Mouse (Mus musculus) heart, adult 18-20 months (tissue): ENCODE measurements around the gene Slamf8. TPM values are rescaled to one million over a fixed set of nuclear protein-coding genes. Genes with fewer than 3 reads are reported as not detected.

Experiments
- DNase-seq, 2 experiments: peaks; one replicate each; pipeline ENCODE4 v3.0.0; 2021 to 2022; ENCODE audit warnings: mixed read lengths in 1 of 2
- total RNA-seq, 2 experiments: library from RNA; stranded (reverse); gene quantifications; 2 replicates each; pipeline ENCODE4 v1.2.3; 2021

Gene Slamf8
- total RNA-seq, 2 experiments from 2014 or later: 0.37 to 0.39 TPM

DNA sequence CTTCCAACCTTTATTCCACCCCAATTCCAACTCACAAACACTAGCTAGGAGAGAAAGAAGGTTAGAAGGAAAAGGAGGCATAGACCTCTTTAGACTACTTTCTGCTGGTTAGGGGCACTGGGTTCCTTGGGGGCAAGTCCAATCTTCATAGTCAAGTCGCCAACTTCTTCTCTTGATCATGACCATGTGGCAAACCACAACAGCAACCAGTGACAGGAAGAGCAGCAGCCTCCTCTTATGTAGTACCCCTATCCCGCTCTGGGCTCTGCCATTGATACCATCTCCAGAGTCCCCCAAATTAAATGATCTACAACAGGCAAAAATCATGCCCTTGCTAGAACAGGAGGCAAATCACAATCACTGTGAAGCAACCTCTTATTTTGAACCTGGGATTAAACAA, 3.6 kb upstream of the Slamf8 start:
- DNase-seq: no peak

DNA sequence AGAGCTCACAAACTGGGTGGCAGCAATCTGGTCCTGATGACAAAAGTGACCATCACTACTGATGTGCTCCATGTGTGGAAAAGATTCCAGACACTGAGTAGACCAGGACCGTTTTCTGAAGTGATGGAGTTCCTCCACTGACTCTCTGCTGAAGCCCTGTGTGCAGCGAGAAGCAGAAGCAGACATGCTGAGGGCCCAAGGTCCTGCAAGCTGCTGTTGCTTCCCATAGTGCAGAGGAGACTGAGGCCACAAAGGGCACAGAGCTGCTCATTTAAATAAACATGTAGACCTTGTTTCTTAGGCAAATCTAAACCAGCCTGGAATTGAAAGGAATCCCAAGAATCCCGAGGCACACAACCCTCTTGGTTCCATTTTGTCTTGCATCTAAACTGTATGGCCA, 3.0 kb upstream of the Slamf8 start:
- no peak for DNase-seq

DNA sequence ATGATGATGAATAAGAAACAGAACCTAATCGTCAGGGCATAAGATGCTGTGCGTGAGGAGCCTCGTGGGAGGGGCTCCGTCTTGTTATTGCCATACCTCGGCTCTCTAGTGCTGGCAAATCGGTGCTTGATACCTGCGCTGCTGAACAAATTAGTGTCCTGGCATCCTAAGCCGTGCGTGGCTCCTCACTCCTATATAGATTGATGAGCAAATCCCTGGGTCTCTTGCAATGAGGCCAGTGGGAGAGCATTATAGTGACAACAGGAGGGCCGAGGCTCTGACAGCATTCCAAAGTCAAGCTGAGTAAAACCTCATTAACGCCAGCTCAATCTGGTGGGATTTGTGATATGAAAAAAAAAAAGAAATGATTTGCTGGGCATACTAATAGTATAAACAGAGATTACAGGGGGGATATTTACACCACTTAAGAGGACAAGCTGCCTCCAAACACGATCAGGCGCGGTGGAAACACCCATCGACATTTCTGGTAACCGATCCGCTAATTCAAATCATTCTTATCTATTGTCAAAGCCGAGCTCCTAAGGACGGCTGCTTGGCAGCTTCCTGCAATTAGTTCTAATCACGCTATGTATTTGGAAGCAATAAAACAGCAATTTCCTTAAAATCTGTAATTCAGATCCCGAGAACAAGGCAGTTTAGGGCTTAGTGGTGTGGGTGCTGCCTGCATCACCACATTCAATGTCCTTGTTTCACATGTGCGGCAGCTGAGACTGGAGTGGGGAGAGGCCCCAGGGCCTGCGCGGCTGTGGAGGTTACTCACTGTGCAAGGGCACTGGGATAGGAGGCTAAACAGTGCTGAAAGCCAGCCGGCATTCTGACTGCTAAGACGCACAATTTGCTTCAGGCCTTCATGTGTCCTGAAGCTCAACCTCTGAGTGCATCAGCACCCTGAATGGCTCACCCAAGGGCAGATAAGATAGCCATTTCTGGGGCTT, 4.5 kb downstream of the Slamf8 start:
- no peak for DNase-seq

DNA sequence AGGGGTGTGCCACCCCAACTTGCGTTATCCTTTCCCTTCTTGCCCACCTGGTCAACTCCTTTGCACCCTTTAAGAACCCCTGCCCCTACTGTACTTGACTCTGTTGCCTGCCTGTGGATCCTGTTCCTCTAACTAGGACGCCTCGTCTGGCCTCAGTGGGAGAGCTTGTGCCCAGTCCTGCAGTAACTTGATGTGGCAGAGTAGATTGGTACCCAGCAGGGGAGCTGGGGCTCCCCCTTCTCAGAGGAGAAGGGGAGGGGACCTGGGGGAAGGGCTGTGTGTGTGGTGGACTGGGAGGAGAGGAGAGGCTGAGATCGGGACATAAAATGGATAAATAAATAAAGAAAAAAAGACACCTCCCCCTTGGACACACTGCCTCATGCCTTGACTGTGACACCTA, 5.3 kb downstream of the Slamf8 start:
- DNase-seq: no peak

DNA sequence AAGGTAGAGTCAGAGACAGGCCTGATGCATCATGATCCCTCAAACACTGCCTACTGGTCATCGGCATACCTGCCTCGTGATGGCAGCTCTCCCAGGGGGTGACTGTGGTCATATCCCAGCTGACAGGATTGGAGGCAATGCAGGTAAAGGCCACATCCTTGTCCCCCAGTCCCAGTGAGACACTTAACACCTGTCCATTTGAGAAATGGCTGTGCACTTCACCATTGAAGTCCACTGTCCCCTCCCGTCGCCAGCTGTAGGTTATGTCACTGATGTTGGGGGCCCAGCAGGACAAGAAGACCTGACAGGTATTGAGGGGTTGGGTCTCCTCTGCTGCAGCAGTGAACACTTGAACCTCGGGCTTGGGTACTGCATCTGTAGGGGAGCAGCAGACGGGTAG, 6.1 kb downstream of the Slamf8 start:
- DNase-seq: no peak

DNA sequence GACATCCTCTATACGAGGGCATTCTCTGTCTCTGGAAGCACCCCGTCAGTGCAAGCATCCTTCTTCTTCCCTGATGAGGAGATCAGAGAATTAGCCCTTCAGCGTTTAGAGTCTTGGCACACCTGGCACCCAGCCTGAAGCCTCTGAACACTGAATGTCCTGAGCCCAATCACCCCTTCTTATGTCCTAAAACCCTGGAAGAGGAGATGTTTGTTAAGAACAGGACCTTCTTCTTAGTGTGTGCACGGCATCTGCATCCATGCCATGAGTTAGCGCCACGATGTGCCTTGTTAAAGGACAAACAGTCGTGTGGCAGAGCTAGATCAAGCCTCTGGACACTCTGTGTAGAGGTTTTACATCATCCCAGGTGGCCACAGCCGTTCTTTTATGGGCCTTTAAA, 7.9 kb downstream of the Slamf8 start:
- no peak for DNase-seq

DNA sequence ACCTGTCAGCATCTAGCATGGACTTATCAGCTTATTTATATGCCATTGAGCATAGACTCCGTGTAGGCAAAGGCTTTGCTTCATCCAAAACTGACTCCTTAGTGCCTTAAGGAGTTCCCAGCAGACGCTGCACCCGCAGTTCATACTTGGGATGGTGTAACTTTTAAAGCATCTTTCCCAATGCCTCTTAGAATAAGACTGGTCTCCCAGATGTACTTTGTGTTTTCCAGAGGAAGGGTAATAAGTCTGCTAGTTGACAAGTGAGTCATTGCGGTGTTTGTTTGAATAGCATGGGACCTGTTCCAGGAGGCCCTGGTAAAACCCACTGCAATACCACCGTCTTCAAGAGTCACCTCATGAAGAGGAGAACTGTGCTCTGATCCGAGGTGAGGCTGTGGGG, 10.3 kb downstream of the Slamf8 start:
- no peak for DNase-seq

DNA sequence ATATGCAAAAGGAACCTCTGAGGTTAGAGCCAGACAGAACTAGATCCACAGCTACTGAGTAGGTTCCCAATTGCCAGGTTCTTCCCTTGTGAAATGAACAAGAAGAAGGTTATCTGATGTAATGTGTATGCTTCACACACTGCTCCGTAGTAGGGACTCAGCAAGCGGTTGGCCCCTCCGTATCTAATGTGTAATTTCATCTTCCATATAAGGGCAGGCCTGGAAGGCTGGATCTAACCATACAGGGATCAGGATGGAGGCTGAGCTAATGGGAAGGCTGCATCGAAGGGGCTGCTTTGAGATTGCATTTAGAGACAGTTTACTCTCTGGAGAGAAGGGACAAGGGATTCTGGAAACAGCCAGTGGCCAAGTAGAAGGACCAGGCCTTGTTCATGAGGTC, 22.6 kb downstream of the Slamf8 start:
- DNase-seq: no peak

DNA sequence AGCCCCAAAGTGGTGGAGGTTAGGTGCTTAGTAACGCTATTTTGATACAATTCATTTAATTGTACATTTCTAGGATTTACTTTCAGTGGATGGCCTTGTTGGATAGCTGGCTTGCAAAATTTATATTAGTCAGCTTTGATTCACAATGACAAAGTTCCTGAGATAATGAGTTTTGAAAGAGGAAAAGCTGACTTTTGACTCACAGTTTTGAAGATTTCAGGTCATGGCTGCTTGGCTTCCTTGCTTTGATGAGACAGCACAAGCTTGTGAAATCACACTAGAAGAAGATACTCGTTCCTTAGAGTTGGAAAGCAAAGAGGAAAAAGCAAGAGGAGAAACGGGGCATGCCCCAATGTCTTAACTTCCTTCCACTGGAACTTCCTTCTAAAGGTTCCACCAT, 24.2 kb downstream of the Slamf8 start:
- no peak for DNase-seq

DNA sequence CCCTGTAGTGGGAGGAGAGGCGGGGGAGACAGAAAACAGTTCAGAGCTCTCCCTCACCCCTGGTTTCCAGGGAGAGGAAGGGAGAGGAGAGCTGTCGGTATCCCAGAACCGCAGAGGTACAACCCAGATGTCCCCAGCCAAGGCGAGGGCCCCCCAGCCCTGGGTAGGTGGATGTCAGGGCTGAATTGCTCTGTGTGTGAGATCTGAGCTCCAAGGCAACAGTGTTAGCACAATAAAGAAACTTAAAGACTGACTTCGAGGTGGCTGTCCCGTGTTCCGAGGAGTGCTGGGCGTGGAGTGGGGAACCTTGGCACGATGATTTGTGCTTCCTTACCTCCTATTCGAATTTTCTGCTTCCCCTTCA, 26.9 kb downstream of the Slamf8 start:
- no peak for DNase-seq

DNA sequence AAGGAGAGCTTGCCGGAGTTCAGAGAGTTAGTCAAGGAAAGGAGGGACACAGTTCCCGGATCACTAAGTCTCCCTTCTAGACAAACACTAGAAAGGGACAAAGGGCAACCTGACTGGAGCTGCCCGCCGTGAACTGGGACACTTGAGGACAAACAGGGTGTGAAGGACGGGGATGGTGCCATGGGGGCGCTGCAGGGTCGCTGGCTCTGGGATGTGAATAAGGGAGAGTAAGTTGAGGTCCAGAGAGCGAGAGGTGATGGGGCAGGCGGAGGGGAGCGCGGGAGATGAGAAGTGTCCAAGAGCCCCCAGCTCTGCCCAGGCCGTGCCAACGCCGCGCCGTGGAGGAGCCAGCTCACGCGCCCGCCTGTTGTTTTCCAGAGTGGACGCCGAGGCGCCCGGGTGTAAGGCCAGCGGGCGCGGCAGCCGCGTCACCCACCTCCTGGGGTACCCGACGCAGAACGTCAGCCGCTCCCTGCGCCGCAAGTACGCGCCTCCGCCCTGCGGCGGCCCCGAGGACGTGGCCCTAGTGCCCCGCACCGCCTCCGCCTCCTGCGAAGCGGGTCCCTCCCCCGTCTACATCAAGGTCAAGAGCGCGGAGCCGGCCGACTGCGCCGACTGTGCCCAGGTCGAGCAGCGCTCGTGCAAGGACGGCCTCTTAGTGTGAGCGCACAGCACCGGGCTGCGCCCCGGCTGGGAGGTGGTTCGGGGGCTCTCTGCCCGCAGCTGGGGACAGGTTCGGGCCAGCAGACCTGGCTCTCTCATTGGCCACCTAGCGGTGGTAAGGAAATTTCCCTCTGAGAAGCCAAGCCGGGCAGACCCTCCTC, 27.5 kb downstream of the Slamf8 start:
- peak; percentile 79 to 81 for DNase-seq

DNA sequence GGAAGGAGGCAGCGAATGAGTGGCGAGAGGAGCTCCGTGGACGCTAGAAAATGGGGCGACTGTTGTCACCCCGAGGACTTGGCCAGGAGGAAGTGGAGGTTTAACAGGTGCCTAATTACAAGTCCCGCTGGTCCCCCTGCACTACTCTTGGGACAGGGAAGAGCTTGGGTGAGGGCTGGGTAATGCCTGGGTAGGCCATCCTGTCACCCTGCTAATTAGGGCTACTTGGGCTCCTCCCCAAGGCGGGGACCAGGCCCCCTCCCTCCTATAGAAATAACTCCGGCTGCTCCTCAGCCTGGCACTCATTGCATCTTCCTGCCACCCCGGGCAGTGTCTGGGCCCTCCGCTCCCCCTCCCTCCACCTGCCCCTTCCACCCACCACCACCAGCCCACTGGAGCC, 34.7 kb downstream of the Slamf8 start, which contains the start of gene Vsig8:
Gene Vsig8, plus strand, starts transcription at position 301 of the 400 bp plus-strand sequence.
- DNase-seq: no peak

DNA sequence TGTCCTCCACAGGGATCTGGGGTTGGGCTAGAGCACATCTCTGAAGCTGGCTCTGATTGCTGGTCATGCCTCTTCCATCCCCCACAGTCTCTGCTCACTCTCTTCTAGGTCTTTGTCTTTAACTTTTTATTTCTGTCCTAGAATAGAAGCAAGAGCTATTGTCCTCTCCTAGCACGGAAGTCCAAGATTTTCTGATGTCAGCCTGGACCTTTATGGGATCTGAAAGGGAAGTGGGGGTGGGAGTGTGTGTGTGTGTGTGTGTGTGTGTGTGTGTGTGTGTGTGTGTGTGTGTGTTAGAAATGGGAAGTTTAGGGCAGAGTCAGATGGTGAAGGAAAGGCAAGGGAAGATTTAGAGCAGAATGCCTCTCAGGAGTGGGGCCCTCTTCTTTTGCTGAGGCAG, 37.7 kb downstream of the Slamf8 start:
- DNase-seq: peak in 1 of 2 experiments; percentile 33

DNA sequence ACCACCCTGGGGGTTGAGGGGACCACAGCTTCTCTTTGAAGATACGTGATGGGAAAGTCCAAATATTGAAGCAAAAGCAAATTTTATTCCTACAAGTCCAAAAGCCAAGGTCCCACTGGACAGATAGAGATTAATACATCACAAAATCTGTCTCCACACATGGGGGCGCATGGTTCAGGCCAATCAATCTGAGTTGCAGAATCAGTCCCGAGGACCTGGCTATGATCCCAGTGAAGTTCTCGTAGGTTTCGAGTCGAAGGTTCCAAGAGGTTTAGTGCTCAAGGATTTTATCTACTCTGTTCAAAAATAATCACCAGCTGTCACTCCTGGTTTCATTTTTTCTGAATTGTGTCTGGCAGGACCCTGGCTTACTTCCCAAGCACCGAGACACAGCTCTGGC, 39.4 kb downstream of the Slamf8 start:
- no peak for DNase-seq

DNA sequence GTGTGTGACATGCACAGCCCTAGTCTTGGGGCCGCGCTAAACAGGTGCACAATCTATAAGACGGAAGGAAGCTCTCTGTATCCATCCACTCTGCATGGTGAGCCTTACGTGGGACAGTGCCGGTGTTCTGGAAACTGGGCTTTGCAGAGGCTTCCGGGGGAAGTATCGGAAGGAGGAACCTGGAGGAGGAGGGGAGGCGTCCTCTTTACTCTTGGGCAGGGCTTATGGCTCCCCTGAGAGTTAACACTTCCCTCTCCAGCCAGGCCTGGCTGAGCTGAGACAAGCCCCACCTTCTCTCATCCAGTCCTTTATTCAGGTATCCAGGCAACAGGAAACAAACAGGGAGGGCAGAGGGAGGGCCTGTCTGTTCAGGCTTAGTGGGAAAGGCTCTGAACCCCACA, 39.8 kb downstream of the Slamf8 start:
- DNase-seq: peak; percentile 69 to 81

DNA sequence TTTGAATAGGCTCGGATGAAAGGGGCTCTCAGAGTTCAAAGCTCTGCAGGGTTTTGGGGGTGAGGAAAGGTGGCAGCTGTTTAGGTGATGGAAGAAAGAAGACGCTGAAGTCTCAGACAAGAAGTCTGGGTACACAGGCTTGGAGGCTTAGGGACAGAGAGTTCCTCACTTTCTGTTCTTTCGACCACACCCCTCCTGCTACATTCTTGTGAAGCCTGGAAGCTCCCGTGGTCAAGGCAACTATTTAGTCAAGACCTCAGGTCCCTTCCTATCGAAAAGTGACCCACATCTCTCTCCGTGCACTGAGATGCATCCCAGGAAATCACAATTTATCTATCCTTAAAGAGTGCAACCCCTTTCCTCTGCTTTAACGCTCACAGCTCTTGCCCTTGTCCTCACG, 40.7 kb downstream of the Slamf8 start:
- DNase-seq: no peak

DNA sequence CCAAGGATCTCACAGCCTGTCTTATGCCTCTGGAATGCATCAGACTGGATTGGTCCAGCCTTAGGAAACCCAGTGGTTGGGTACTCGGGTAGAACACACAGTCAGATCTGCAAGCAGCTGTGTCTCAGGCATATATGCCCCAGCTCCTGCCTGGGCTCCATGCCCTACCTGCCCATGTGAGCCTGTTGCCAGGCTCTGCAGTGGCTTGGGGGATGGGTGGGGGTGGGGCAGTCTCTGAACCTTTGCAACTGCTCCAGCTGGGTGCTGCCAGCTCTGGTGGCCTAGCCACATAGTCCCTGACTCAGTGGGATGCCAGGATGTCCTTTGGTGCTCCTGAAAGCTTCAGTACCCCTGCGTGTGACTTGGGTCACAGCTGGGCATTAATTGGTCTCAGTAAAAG, 41.1 kb downstream of the Slamf8 start:
- DNase-seq: no peak

DNA sequence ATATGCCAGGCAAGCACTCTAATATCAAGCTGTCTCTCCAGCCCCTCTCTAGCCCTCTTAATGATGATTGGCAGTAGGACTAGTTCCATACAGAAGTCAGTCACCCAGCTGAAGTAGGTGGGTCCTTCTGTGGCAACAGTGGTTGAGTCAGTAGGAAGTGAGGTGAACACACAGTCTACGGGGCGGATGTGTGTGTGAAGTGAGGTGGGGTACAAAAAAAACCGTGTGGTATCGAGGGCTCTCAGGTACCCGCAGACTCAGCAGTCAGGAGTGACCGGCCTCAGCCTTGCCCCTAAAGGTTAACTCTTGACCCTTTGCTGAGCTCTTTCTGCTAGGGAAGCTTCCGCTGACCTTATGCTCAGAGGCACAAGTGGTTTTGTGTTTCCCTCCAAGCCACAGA, 41.9 kb downstream of the Slamf8 start:
- DNase-seq: no peak

DNA sequence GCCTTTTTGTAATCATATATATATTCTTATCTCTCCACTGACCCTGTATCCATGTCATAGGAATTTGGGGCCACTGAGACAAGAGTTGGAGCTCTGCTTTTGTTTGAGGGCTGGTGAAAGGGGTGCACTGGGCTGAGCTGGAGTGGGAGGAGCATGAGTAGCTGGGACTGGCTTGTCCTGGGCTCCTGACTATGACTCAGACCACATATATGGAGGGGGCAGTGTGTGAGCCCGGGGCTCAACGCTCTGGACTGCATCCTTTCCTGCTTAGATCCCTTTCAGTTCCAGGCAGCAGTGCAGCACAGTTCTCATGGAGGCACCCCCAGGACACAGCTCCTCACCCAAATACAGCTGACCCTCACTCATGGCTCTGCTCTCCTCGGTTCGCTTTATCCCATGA, 44.3 kb downstream of the Slamf8 start:
- DNase-seq: no peak

DNA sequence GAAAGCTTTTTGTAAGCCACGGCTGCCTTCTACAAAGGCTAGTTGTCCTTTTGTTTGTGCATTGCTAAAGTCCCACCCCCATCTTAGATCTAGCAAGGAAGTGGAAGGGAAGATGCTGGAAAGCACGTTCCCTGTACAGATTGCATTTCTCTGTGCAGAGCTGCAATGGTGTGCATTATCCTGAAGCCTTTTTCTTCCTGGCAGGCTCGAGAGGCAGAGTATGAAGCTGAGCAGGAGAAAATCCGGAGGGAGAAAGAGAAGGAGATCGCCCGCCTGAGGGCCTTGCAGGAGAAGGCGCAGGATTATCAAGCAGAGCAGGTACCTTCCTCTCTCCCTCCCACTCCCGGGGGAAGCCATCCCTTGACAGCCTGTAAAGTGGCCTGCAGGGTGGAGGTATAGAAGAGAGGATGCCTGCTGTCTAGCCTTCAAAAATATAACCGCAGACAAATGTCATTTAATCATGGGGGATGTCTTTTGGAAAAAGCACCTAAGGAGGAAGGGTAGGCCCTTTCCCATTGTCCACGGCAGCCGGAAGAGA, 50.0 kb downstream of the Slamf8 start:
- DNase-seq: no peak

DNA sequence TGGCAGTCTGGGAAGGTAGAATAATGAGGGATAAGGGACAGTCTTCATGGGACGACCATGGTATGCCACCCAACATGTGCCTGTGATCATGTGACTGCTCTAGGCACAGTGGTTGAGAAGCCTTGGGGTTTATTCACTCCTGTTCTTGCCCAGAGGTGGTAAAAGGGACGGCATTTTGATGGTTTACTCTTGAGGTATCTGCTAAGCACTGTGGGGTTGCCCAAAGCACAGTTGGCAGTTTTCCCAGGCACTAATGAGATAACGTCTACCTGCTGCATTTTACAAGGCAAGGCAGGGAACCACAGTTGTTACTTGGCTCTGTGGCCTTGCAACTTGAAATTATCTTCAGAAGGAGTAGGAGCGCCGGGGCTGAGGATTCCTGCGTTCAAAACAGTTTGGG, 50.5 kb downstream of the Slamf8 start:
- DNase-seq: no peak

DNA sequence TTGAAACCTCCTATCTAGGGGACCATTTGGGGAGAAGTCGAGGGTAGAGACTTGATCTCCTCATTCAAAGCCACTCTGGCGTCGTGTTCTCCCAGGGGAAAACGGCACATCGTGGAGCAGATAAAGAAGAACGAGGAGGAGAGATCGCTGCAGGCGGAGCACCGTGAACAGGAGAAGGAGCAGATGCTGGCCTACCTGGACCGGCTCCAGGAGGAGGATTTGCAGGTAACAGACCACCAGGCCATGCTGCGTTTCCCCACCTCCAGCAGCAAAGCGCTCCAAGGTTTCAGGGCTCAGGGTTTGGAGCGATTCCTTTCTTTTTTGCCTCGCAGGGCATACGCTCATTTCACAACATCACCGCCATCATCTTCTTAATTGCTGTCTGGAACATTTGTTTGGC, 55.3 kb downstream of the Slamf8 start:
- no peak for DNase-seq

DNA sequence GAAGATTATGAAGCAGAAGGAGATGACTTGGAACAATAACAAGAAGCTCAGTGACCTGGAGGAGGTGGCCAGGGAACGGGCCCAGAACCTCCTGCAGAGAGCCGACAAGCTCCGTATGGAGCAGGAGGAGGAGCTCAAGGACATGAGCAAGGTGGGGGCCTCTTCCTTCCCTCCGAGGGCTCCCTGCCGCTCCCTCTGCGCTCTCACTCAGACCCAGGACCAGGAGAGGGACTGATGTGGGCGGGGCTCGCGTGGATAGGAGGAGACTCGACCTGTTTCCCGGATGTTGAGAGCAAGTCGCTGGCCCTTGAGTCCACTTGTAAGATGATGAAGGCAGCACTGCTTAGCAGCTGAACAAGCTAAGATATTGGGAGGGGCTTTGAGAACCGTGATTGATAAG, 57.8 kb downstream of the Slamf8 start:
- peak in 1 of 2 experiments; percentile 62 for DNase-seq
